ENCODE assay signal across 19 mouse cellular contexts in the genomic region with DNA sequence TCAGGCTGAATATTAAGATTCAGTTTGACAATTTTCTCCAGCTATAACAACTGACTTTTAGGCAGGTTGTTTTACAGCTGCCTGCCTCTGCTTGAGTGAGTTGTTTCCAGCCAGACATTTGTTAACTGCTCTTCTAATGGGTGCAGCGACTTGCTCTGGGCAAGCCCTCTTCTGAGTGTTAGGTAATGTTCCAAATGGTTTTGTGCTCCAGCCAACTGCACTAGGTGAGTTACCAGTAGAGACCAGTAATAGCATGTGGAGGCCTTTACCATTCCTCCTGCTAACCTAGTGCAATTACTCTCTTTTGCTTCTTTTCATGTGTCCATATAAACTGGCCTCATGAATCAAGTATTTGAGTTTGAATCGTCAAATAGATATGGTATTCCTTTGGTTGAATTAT.
"Had no signal": no experiment of that assay in that cellular context is flagged by ENCODE, and none has a peak within 500 bp of the region (broad histone marks: within the 10 kb centered on the region; RNA-seq: fewer than 3 reads in every experiment).

No protein-coding gene starts in this region.

- H3K9me3 ChIP-seq: midbrain, embryonic 10.5 days; neural tube, embryonic 15.5 days had no signal

- H3K4me3 ChIP-seq: midbrain, embryonic 10.5 days; midbrain, embryonic 12.5 days; myocyte; neural tube, embryonic 13.5 days; neural tube, embryonic 15.5 days had no signal

- H3K36me3 ChIP-seq: midbrain, embryonic 10.5 days; midbrain, embryonic 12.5 days; neural tube, embryonic 13.5 days; neural tube, embryonic 15.5 days had no signal

- H3K27me3 ChIP-seq: midbrain, embryonic 12.5 days; neural tube, embryonic 13.5 days had no signal

- H3K4me1 ChIP-seq: midbrain, embryonic 10.5 days; midbrain, embryonic 12.5 days; neural tube, embryonic 13.5 days had no signal

- H3K4me2 ChIP-seq: lung, embryonic 14.5 days; midbrain, embryonic 12.5 days; neural tube, embryonic 13.5 days; neural tube, embryonic 15.5 days had no signal

- DNase-seq: lung, adult 18-20 months; lung, embryonic 14.5 days; lung, postnatal 10 days; lung, postnatal 4 days; midbrain, embryonic 14.5 days; retina, postnatal 1 day; right cerebral cortex, adult 18-20 months; right cerebral cortex, postnatal 25 days; right cerebral cortex, postnatal 4 days; spleen, adult 18-20 months; thymus, adult 18-20 months; thymus, postnatal 14 days; thymus, postnatal 36 days had no signal

- H3K27ac ChIP-seq: midbrain, embryonic 10.5 days; midbrain, embryonic 12.5 days; neural tube, embryonic 13.5 days; neural tube, embryonic 15.5 days had no signal

- ATAC-seq: midbrain, embryonic 16.5 days had no signal

- H3K9ac ChIP-seq: lung, embryonic 14.5 days; midbrain, embryonic 12.5 days; neural tube, embryonic 13.5 days; neural tube, embryonic 15.5 days had no signal
